Mouse (Mus musculus) lung, embryonic 14.5 days (tissue): ENCODE results near the gene Map7d2. TPM values are rescaled to one million over a fixed set of nuclear protein-coding genes. Genes with fewer than 3 reads are reported as not detected.

Experiments used
- ATAC-seq: fragments of 200-750 bp; cut with Nextera tagmentation; 2 replicates; pipeline ENCODE4 v1.8.0; 2017; ENCODE audit warnings: mild to moderate bottlenecking, moderate TSS enrichment, moderate library complexity; ENCODE audit not compliant: insufficient read depth
- DNase-seq: peaks from one replicate; pipeline ENCODE4 v3.0.0-alpha.2; 2015
- H3K27ac ChIP-seq: fragments of 300-500 bp; sonication (generic); 2 replicates; pipeline ENCODE4 v1.5.1; 2014; ENCODE audit warnings: low read depth, mild to moderate bottlenecking, moderate library complexity
- H3K27me3 ChIP-seq: fragments of 300-500 bp; sonication (generic); 2 replicates; pipeline ENCODE4 v1.6.1; 2014; ENCODE audit warnings: low read length, control low read depth; ENCODE audit not compliant: insufficient read depth
- H3K36me3 ChIP-seq: fragments of 300-500 bp; sonication (generic); 2 replicates; pipeline ENCODE4 v1.6.1; 2014; ENCODE audit warnings: control low read depth; ENCODE audit not compliant: insufficient read depth
- H3K4me1 ChIP-seq: fragments of 300-500 bp; sonication (generic); 2 replicates; pipeline ENCODE4 v1.6.1; 2014; ENCODE audit warnings: antibody characterized with exemption, control low read depth; ENCODE audit not compliant: insufficient read depth
- H3K4me2 ChIP-seq: fragments of 300-500 bp; sonication (generic); 2 replicates; pipeline ENCODE4 v1.6.1; 2014; ENCODE audit warnings: mild to moderate bottlenecking
- H3K4me3 ChIP-seq: fragments of 300-500 bp; sonication (generic); 2 replicates; pipeline ENCODE4 v1.5.1; 2014; ENCODE audit warnings: low read depth, low read length
- H3K9ac ChIP-seq: fragments of 300-500 bp; sonication (generic); 2 replicates; pipeline ENCODE4 v1.6.1; 2014
- H3K9me3 ChIP-seq: fragments of 300-500 bp; sonication (generic); 2 replicates; pipeline ENCODE4 v1.6.1; 2016; ENCODE audit warnings: low read depth, low read length, control low read depth
- CTCF ChIP-seq: IDR thresholded peaks from 2 replicates; pipeline ENCODE4 v1.5.1; 2016; ENCODE audit warnings: antibody characterized with exemption, low read depth
- WGBS: fragments of 180-500 bp; shearing (Covaris S2); extraction: QIAGEN DNeasy Blood & Tissue Kit; methylation state at CpG from one replicate; pipeline ENCODE4 v1.1.7; 2014; 5-methylcytosine and 5-hydroxymethylcytosine counted together
- polyA plus RNA-seq: library from polyadenylated mRNA; unstranded; fragments of >200 nt; fragmentation: Nextera tagmentation; extraction: Ambion mirVana; gene quantifications from 2 replicates; pipeline ENCODE4 v1.2.1, GENCODE M21; 2014

Map7d2 gene
- polyA plus RNA-seq, 1 experiment from 2014 or later: 1.8 TPM

- WGBS: 73% methylated on average over 1 of the region's 1 CpGs
- H3K9ac ChIP-seq: no peak overlapping the region
- H3K4me2 ChIP-seq: no peak overlapping the region
- no peaks in the 10 kb centered on the region for H3K9me3 ChIP-seq
- no peak for ATAC-seq
- H3K27me3 ChIP-seq: no peaks in the 10 kb centered on the region
- no peak overlapping the region for H3K4me3 ChIP-seq
- no peak for TF ChIP-seq CTCF
- H3K36me3 ChIP-seq: no peaks in the 10 kb centered on the region
- H3K27ac ChIP-seq: no peak overlapping the region
- no peaks in the 10 kb centered on the region for H3K4me1 ChIP-seq
- DNase-seq: no peak
Observed at GRCm38 (mm10) chrX:159484247-159484646, 69.9 kb downstream of the Map7d2 start.

GRCm38 (mm10) chrX:159503181-159503580, 88.8 kb downstream of the Map7d2 start:
- Histone ChIP-seq H3K4me2 (no peak overlapping the region), H3K4me3 (no peak overlapping the region), H3K9ac (no peak overlapping the region), H3K27me3 (no peaks in the 10 kb centered on the region), H3K36me3 (no peaks in the 10 kb centered on the region), H3K4me1 (no peaks in the 10 kb centered on the region), H3K27ac (no peak overlapping the region), H3K9me3 (no peaks in the 10 kb centered on the region)
- no peak for TF ChIP-seq CTCF
- DNase-seq (no peak), ATAC-seq (no peak)
- WGBS: 27% methylated on average over 2 of the region's 2 CpGs

- Histone ChIP-seq H3K4me1 (no peaks in the 10 kb centered on the region), H3K27me3 (no peaks in the 10 kb centered on the region), H3K9me3 (no peaks in the 10 kb centered on the region), H3K36me3 (no peaks in the 10 kb centered on the region), H3K9ac (no peak overlapping the region), H3K27ac (no peak overlapping the region), H3K4me3 (no peak overlapping the region), H3K4me2 (no peak overlapping the region)
- no peak for TF ChIP-seq CTCF
- DNase-seq (no peak), ATAC-seq (no peak)
- 51% methylated on average over 19 of the region's 19 CpGs for WGBS
Observed at GRCm38 (mm10) chrX:159508331-159509036, 94.1 kb downstream of the Map7d2 start.

GRCm38 (mm10) chrX:159509042-159509441, 94.7 kb downstream of the Map7d2 start:
- Histone ChIP-seq H3K4me2 (no peak overlapping the region), H3K9me3 (no peaks in the 10 kb centered on the region), H3K4me1 (no peaks in the 10 kb centered on the region), H3K9ac (no peak overlapping the region), H3K4me3 (no peak overlapping the region), H3K36me3 (no peaks in the 10 kb centered on the region), H3K27ac (no peak overlapping the region), H3K27me3 (no peaks in the 10 kb centered on the region)
- no peak for ATAC-seq
- no peak for TF ChIP-seq CTCF
- 61% methylated on average over 4 of the region's 4 CpGs for WGBS
- peak; percentile 5 for DNase-seq

- no peak for DNase-seq
Observed at GRCm38 (mm10) chrX:159509847-159510715, 95.7 kb downstream of the Map7d2 start.

GRCm38 (mm10) chrX:159510716-159511051, 96.3 kb downstream of the Map7d2 start:
- no peak overlapping the region for H3K4me3 ChIP-seq
- H3K27ac ChIP-seq: no peak overlapping the region
- no peaks in the 10 kb centered on the region for H3K9me3 ChIP-seq
- no peak for TF ChIP-seq CTCF
- WGBS: 74% methylated on average over 9 of the region's 9 CpGs
- H3K9ac ChIP-seq: no peak overlapping the region
- ATAC-seq (no peak), DNase-seq (no peak)
- no peaks in the 10 kb centered on the region for H3K4me1 ChIP-seq
- no peaks in the 10 kb centered on the region for H3K36me3 ChIP-seq
- no peak overlapping the region for H3K4me2 ChIP-seq
- H3K27me3 ChIP-seq: no peaks in the 10 kb centered on the region

More at GRCm38 (mm10) chrX:159509847-159510715, 95.7 kb downstream of the Map7d2 start:
- WGBS: 74% methylated on average over 19 of the region's 19 CpGs
- no peak overlapping the region for H3K4me3 ChIP-seq
- no peak overlapping the region for H3K27ac ChIP-seq
- no peaks in the 10 kb centered on the region for H3K9me3 ChIP-seq
- no peak overlapping the region for H3K9ac ChIP-seq
- no peak for TF ChIP-seq CTCF
- no peaks in the 10 kb centered on the region for H3K36me3 ChIP-seq
- no peaks in the 10 kb centered on the region for H3K4me1 ChIP-seq
- no peak overlapping the region for H3K4me2 ChIP-seq
- ATAC-seq: no peak
- no peaks in the 10 kb centered on the region for H3K27me3 ChIP-seq

GRCm38 (mm10) chrX:159515599-159515998, 101.2 kb downstream of the Map7d2 start:
- Histone ChIP-seq H3K36me3 (no peaks in the 10 kb centered on the region), H3K9ac (no peak overlapping the region), H3K27ac (no peak overlapping the region), H3K9me3 (no peaks in the 10 kb centered on the region), H3K4me3 (no peak overlapping the region), H3K27me3 (no peaks in the 10 kb centered on the region), H3K4me1 (no peaks in the 10 kb centered on the region), H3K4me2 (no peak overlapping the region)
- 87% methylated on average over 6 of the region's 6 CpGs for WGBS
- ATAC-seq (no peak), DNase-seq (no peak)
- no peak for TF ChIP-seq CTCF
